Mouse (Mus musculus) gonadal fat pad, adult 2 months (tissue): ENCODE measurements around the gene Fam69a. TPM values are rescaled to one million over a fixed set of nuclear protein-coding genes. Genes with fewer than 3 reads are reported as not detected.
"Not testable (repeated sequence)": the region's sequence is repeated elsewhere in the genome, so short reads cannot be mapped to it uniquely, and the experiment has no call there.

Experiments used
- DNase-seq: peaks from one replicate; pipeline ENCODE4 v3.0.0-alpha.2; 2012; ENCODE audit warnings: low read depth
- polyA plus RNA-seq: library from polyadenylated mRNA; depleted of rRNA; stranded (reverse); fragments of >200 nt; gene quantifications from 2 replicates; pipeline ENCODE4 v1.2.3, GENCODE M21; 2012; rRNA removed

The Fam69a gene
- 4.1 and 5.4 TPM in 2 replicates for polyA plus RNA-seq

- no peak for DNase-seq
These were observed at the start of gene Fam69a for GRCm38 (mm10) chr5:107986967-107987834. Gene Fam69a, minus strand, starts transcription at chr5:107987085.

- no peak for DNase-seq
These were observed 48.6 kb upstream of the Fam69a start for GRCm38 (mm10) chr5:108035523-108035922.

- DNase-seq, result no peak
These were observed 47.3 kb upstream of the Fam69a start for GRCm38 (mm10) chr5:108034194-108034593.

- no peak for DNase-seq
These were observed 44.4 kb upstream of the Fam69a start for GRCm38 (mm10) chr5:108031267-108031666.

GRCm38 (mm10) chr5:108029968-108030367 is 43.1 kb upstream of the Fam69a start:
- no peak for DNase-seq

GRCm38 (mm10) chr5:108028797-108029536 is 42.1 kb upstream of the Fam69a start:
- not testable (repeated sequence) for DNase-seq

- DNase-seq, result no peak
These were observed 41.3 kb upstream of the Fam69a start for GRCm38 (mm10) chr5:108028230-108028629.

- DNase-seq, result no peak
These were observed 34.5 kb upstream of the Fam69a start for GRCm38 (mm10) chr5:108021346-108021745.

- DNase-seq, result no peak
These were observed 32.5 kb upstream of the Fam69a start for GRCm38 (mm10) chr5:108019367-108019766.

- no peak for DNase-seq
These were observed 30.3 kb upstream of the Fam69a start for GRCm38 (mm10) chr5:108017232-108017631.

- DNase-seq, result no peak
These were observed 28.5 kb upstream of the Fam69a start for GRCm38 (mm10) chr5:108015422-108015821.

- DNase-seq, result no peak
These were observed 27.3 kb upstream of the Fam69a start for GRCm38 (mm10) chr5:108014173-108014572.

GRCm38 (mm10) chr5:108009721-108010120 is 22.8 kb upstream of the Fam69a start:
- no peak for DNase-seq

GRCm38 (mm10) chr5:108005134-108005533 is 18.2 kb upstream of the Fam69a start:
- no peak for DNase-seq

- no peak for DNase-seq
These were observed 15.8 kb upstream of the Fam69a start for GRCm38 (mm10) chr5:108002734-108003133.

- DNase-seq, result no peak
These were observed 14.1 kb upstream of the Fam69a start for GRCm38 (mm10) chr5:108000776-108001548.

- DNase-seq, result no peak
These were observed 10.8 kb upstream of the Fam69a start for GRCm38 (mm10) chr5:107997717-107998116.

- no peak for DNase-seq
These were observed 9.1 kb upstream of the Fam69a start for GRCm38 (mm10) chr5:107995936-107996335.

GRCm38 (mm10) chr5:107987835-107988251 is 958 bp upstream of the Fam69a start:
- DNase-seq, result no peak

- DNase-seq, result no peak
These were observed 474 bp downstream of the Fam69a start for GRCm38 (mm10) chr5:107986255-107986966.

GRCm38 (mm10) chr5:107983946-107984345 is 2.9 kb downstream of the Fam69a start:
- no peak for DNase-seq
